Mouse (Mus musculus) CH12.LX (cell line): Measurements from ENCODE around the gene Alkbh4. TPM values are rescaled to one million over a fixed set of nuclear protein-coding genes. Genes with fewer than 3 reads are reported as not detected.

Experiments used
- polyA plus RNA-seq: library from polyadenylated mRNA; unstranded; fragments of >175 nt; gene quantifications from 2 replicates; pipeline ENCODE4 v1.2.1, GENCODE M21; 2012; ENCODE audit warnings: low read depth; ENCODE audit not compliant: insufficient read length
- total RNA-seq, 2 experiments: library from RNA; depleted of rRNA; stranded (reverse); fragments of 300-350 nt in 1 of 2; fragments of >200 nt in 1 of 2; gene quantifications; 2 replicates each; pipeline ENCODE4 v1.2.3; 2012 to 2014

The Alkbh4 gene
- total and polyA plus RNA-seq, 3 experiments, result 12.2 to 15.9 (median 12.9) TPM

Other genes starting within 250 kb of the Alkbh4 start
- gene Hspb1, start 248.2 kb upstream of the Alkbh4 start, total RNA-seq (2012; rRNA removed), result 0.97 and 1.1 TPM in 2 replicates
- 1.7 and 2.6 TPM in 2 replicates for gene Hspb1, start 248.2 kb upstream of the Alkbh4 start, total RNA-seq (2014; rRNA removed)
- gene Hspb1, start 248.2 kb upstream of the Alkbh4 start, polyA plus RNA-seq, result 3.6 and 3.8 TPM in 2 replicates
- 77.3 and 89.2 TPM in 2 replicates for gene Ywhag, start 201.5 kb upstream of the Alkbh4 start, total RNA-seq (2012; rRNA removed)
- gene Ywhag, start 201.5 kb upstream of the Alkbh4 start, total RNA-seq (2014; rRNA removed), result 46.4 and 55.3 TPM in 2 replicates
- gene Ywhag, start 201.5 kb upstream of the Alkbh4 start, polyA plus RNA-seq, result 233 and 239 TPM in 2 replicates
- 1.7 and 2.0 TPM in 2 replicates for gene Ssc4d, start 161.6 kb upstream of the Alkbh4 start, total RNA-seq (2012; rRNA removed)
- 1.8 and 2.9 TPM in 2 replicates for gene Ssc4d, start 161.6 kb upstream of the Alkbh4 start, total RNA-seq (2014; rRNA removed)
- 1.8 and 1.9 TPM in 2 replicates for gene Ssc4d, start 161.6 kb upstream of the Alkbh4 start, polyA plus RNA-seq
- 0.13 TPM in 1 of 2 replicates, not detected in the other for gene Zp3, start 156.0 kb upstream of the Alkbh4 start, total RNA-seq (2012; rRNA removed)
- not detected in 2 replicates for gene Zp3, start 156.0 kb upstream of the Alkbh4 start, total RNA-seq (2014; rRNA removed)
- not detected in 2 replicates for gene Zp3, start 156.0 kb upstream of the Alkbh4 start, polyA plus RNA-seq
- 20.4 and 22.0 TPM in 2 replicates for gene Dtx2, start 141.3 kb upstream of the Alkbh4 start, total RNA-seq (2012; rRNA removed)
- 14.0 and 16.0 TPM in 2 replicates for gene Dtx2, start 141.3 kb upstream of the Alkbh4 start, total RNA-seq (2014; rRNA removed)
- gene Dtx2, start 141.3 kb upstream of the Alkbh4 start, polyA plus RNA-seq, result 35.1 and 43.7 TPM in 2 replicates
- gene Upk3b, start 97.7 kb upstream of the Alkbh4 start, total RNA-seq (2012; rRNA removed), result not detected in 2 replicates
- not detected in 2 replicates for gene Upk3b, start 97.7 kb upstream of the Alkbh4 start, total RNA-seq (2014; rRNA removed)
- 0.09 TPM in 1 of 2 replicates, not detected in the other for gene Upk3b, start 97.7 kb upstream of the Alkbh4 start, polyA plus RNA-seq
- gene Upk3bl, start 81.7 kb upstream of the Alkbh4 start, total RNA-seq (2012; rRNA removed), result not detected in 2 replicates
- gene Upk3bl, start 81.7 kb upstream of the Alkbh4 start, total RNA-seq (2014; rRNA removed), result not detected in 2 replicates
- gene Upk3bl, start 81.7 kb upstream of the Alkbh4 start, polyA plus RNA-seq, result not detected in 2 replicates
- 0.29 and 1.3 TPM in 2 replicates for gene Rasa4, start 52.2 kb upstream of the Alkbh4 start, total RNA-seq (2012; rRNA removed)
- 0.07 and 0.28 TPM in 2 replicates for gene Rasa4, start 52.2 kb upstream of the Alkbh4 start, total RNA-seq (2014; rRNA removed)
- gene Rasa4, start 52.2 kb upstream of the Alkbh4 start, polyA plus RNA-seq, result 0.11 and 0.16 TPM in 2 replicates
- 137 and 186 TPM in 2 replicates for gene Polr2j, start 19.5 kb upstream of the Alkbh4 start, total RNA-seq (2012; rRNA removed)
- 160 and 178 TPM in 2 replicates for gene Polr2j, start 19.5 kb upstream of the Alkbh4 start, total RNA-seq (2014; rRNA removed)
- gene Polr2j, start 19.5 kb upstream of the Alkbh4 start, polyA plus RNA-seq, result 117 and 121 TPM in 2 replicates
- gene Lrwd1, start 72 bp upstream of the Alkbh4 start, total RNA-seq (2012; rRNA removed), result 58.9 and 62.1 TPM in 2 replicates
- 49.6 and 54.3 TPM in 2 replicates for gene Lrwd1, start 72 bp upstream of the Alkbh4 start, total RNA-seq (2014; rRNA removed)
- 52.2 and 65.9 TPM in 2 replicates for gene Lrwd1, start 72 bp upstream of the Alkbh4 start, polyA plus RNA-seq
- 7.3 and 8.8 TPM in 2 replicates for gene Orai2, start 34.6 kb downstream of the Alkbh4 start, total RNA-seq (2012; rRNA removed)
- 6.4 and 7.3 TPM in 2 replicates for gene Orai2, start 34.6 kb downstream of the Alkbh4 start, total RNA-seq (2014; rRNA removed)
- gene Orai2, start 34.6 kb downstream of the Alkbh4 start, polyA plus RNA-seq, result 7.4 TPM in 2 replicates
- gene Prkrip1, start 62.8 kb downstream of the Alkbh4 start, total RNA-seq (2012; rRNA removed), result 45.5 and 59.1 TPM in 2 replicates
- 43.7 and 47.7 TPM in 2 replicates for gene Prkrip1, start 62.8 kb downstream of the Alkbh4 start, total RNA-seq (2014; rRNA removed)
- 94.8 and 117 TPM in 2 replicates for gene Prkrip1, start 62.8 kb downstream of the Alkbh4 start, polyA plus RNA-seq
- gene Sh2b2, start 110.4 kb downstream of the Alkbh4 start, total RNA-seq (2012; rRNA removed), result 16.2 and 17.9 TPM in 2 replicates
- 8.1 and 8.5 TPM in 2 replicates for gene Sh2b2, start 110.4 kb downstream of the Alkbh4 start, total RNA-seq (2014; rRNA removed)
- 26.4 and 27.8 TPM in 2 replicates for gene Sh2b2, start 110.4 kb downstream of the Alkbh4 start, polyA plus RNA-seq